Mouse (Mus musculus) cortical plate, adult 2 months (tissue): ENCODE data around the gene C9orf72.

Experiments used
- CTCF ChIP-seq: fragments of 200-500 bp; IDR thresholded peaks from 2 replicates; pipeline ENCODE4 v1.5.1; 2011; ENCODE audit warnings: mild to moderate bottlenecking, control low read depth, low read length; ENCODE audit not compliant: insufficient read depth; ENCODE audit errors: extremely low read depth
- POLR2A ChIP-seq: fragments of 200-500 bp; IDR thresholded peaks from 2 replicates; pipeline ENCODE4 v1.6.1; 2011; ENCODE audit warnings: mild to moderate bottlenecking, low read length, control low read depth; ENCODE audit not compliant: insufficient read depth; ENCODE audit errors: extremely low read depth

DNA sequence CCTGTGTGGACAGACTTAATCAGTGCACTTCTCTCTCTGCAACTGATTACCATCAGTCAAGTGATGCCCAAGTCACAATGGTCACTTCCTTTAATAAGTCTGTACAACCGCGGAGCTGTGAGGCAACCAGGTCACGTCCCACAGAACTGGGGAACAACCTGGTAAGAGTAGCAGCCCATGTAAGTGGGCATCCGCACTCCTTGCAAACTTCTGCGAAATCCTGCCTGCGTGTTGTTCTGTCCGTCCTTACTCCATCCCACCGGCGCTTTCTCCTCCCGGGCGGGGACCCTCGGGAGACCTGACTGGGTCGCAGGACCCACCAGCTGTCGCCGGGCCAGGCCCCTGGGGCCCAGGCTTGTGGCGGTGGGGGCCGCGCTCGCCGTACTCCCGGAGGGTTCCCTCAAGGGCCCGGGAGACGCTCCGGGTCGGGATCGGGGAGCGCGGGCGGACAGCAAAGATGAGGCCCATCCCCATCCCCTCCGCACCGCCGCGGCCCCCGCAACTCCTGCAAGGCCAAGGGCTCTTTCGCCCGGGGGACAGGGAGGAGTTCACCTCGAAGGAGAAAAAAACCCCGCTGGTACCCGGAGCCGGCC, 738 bp downstream of the C9orf72 start:
- TF ChIP-seq CTCF (no peak), POLR2A (no peak)
